Mouse (Mus musculus) left cerebral cortex, postnatal 4 days (tissue): ENCODE data around the gene Elmsan1. TPM values are rescaled to one million over a fixed set of nuclear protein-coding genes. Genes with fewer than 3 reads are reported as not detected.
"Not testable (repeated sequence)": the region's sequence is repeated elsewhere in the genome, so short reads cannot be mapped to it uniquely, and the experiment has no call there.

Experiments
- DNase-seq: peaks from one replicate; pipeline ENCODE4 v3.0.0-alpha.2; 2022
- intact Hi-C: fragments of 180-260 bp; cut with DNase I; formaldehyde crosslinking; loops from one replicate; pipeline ENCODE4 v1.15.1; 2025
- total RNA-seq, 2 experiments: library from RNA; stranded (reverse); gene quantifications; 2 replicates each; pipeline ENCODE4 v1.2.3; 2021

Elmsan1 gene
- total RNA-seq, 2 experiments from 2014 or later, result 12.9 to 14.9 TPM

DNA sequence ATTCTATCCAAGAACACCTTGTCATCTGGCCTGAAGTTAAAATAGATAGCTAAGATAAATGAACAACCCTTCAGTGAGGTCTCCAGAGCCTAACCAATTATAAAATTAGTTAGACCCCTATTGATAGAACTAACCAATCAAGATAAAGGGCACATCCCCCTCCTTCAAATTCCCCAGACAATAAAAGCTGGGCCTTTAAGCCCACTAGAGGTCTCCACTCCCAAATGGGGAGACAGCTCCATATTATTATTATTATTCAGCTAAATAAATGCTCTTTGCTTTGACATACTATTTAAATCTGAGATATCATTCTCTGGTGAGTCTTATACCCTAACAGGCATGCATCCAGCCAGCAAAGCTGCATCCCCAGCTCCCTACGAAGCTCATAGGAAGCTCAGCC, 108.8 kb downstream of the Elmsan1 start:
- no peak for DNase-seq
- intact Hi-C loops, result no loop called here

DNA sequence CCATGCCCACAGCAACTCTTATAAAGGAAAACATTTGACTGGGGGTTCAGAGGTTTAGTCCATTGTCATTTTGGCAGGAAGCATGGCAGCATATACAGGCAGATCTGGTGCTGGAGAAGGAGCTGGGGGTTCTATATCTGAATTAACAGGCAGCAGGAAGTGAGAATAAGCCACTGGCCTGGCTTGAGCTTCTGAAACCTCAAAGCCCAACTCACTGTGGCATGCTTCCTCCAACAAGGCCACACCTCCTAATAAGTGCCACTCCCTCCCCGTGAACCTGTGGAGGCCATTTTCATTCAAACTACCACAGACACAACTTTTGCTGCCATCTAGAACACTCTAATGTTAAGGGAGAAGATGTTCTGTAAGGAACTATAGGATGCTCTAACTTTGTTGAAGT, 111.0 kb downstream of the Elmsan1 start:
- DNase-seq, result no peak

DNA sequence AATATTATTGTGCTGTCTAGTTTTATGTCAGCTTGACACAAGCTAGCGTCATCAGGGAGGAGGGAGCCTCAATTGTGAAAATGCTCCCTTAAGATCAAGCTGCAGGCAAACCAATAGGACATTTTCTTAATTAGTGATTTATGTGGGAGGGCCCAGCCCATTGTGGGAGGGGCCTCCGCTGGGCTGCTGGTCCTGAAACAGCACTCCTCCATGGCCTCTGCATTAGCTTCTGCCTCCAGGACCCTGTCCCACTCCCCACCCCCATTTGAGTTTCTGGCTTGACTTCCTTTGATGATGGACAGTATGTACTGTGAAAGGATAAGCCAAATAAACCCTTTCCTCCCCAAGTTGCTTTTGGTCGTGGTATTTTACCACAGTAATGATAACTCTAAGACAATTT, 111.7 kb downstream of the Elmsan1 start:
- DNase-seq, result no peak
- intact Hi-C loops, result no loop called here

More for the DNA sequence above, 111.0 kb downstream of the Elmsan1 start:
- intact Hi-C loops, result no loop called here

DNA sequence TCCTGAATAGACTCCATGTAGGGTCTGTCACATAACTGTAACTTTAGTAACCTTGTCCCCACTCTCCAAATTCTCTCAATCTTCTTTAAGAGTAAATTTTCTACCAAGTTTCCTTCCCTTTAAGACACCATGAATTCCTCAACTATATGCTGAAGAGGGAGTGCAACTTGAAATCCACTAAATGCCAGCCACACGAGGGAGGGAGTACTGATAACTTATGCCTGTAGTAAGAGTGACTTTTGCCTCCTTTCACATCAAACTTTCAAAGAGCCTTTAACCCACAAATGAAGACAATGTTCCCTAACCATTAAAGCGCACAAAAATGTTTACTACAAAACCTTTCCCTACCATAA, 117.2 kb downstream of the Elmsan1 start:
- intact Hi-C loops, result no loop called here
- no peak for DNase-seq

DNA sequence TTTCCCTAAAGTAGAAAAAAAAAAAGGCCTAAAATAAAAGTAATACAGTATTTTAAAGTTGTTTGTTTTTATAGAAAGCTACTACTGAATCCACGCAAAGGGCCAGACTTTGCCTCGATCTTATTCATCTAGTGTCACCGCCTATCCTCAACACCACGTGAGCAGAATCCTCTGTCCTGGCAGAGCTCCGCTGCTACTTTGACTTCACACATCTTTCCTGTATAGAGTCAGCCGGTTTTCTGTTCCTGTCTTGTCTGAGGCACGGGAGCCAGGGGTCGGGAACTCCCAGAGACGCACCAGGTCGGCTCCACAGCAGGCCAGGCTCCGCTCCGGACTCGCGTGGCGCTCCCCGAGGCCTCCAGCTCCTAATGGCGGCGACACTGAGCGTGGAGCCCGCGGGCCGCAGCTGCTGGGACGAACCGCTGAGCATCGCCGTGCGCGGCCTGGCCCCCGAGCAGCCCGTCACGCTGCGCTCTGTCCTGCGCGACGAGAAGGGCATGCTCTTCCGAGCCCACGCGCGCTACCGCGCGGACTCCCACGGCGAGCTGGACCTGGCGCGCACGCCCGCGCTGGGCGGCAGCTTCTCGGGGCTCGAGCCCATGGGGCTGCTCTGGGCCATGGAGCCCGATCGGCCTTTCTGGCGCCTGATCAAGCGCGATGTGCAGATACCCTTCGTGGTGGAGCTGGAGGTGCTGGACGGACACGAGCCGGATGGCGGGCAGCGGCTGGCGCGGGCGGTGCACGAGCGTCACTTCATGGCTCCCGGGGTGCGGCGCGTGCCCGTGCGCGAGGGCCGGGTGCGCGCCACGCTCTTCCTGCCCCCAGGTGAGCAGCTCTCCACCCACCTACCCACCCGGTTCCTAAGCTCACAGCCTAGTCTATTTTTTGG, 117.8 kb downstream of the Elmsan1 start, which contains the start of gene Acot6:
Gene Acot6 (plus strand): TSS at position 51 of the 889 bp plus-strand sequence.
- DNase-seq, result peak; percentile 39
- intact Hi-C loops, result not testable (repeated sequence)

DNA sequence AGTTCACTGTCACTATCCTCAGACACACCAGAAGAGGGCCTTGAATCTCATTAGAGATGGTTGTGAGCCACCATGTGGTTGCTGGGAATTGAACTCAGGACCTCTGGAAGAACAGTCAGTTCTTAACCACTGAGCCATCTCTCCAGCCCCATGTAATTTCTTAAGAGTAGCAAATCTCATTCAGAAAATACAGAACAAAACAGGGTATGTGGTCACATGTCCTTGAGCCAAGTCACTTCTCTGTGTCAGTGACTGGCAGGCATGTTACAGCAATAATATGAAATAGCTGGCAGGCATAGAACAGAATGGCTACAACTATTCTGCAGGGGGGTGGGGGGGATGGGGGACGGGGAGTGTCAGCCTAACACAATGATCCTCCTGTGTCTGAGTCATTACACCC, 118.6 kb downstream of the Elmsan1 start:
- no peak for DNase-seq
- intact Hi-C loops, result no loop called here

DNA sequence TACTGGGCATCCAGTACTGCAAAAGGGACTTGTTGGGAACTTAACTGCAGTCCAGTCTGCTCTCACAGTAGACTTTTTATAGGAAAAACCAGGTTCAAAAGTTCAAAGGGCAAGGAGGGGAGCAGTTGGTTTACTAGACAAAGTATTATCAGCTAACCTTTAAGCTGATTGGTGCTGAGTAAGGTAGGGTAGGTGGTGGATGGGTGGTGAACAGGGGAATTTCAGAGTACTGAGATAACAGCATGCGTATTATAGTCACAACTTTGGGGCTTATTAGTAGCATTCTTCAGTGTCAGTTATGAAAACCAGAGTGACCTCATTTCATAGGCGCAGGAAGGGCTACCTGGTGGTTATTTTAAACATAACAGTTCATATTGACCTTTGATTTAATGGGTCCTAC, 119.1 kb downstream of the Elmsan1 start:
- no peak for DNase-seq
- intact Hi-C loops, result no loop called here

Other genes starting within 250 kb of the Elmsan1 start
- gene Heatr4, start 234.0 kb downstream of the Elmsan1 start, total RNA-seq, result under 1 TPM in 1 of 2 experiments, not detected in 1; 0.14 TPM
- 1 to 10 TPM; 6.6 to 6.9 TPM for gene Acot2, start 231.0 kb downstream of the Elmsan1 start, total RNA-seq
- 10 to 100 TPM; 51.5 to 51.9 TPM for gene Acot1, start 209.4 kb downstream of the Elmsan1 start, total RNA-seq
- 1 to 10 TPM; 1.8 to 2.0 TPM for gene Acot4, start 180.5 kb downstream of the Elmsan1 start, total RNA-seq
- not detected for gene Gm49366, start 179.9 kb downstream of the Elmsan1 start, total RNA-seq
- gene Acot3, start 166.7 kb downstream of the Elmsan1 start, total RNA-seq, result under 1 TPM; 0.28 to 0.99 TPM
- gene Acot5, start 149.6 kb downstream of the Elmsan1 start, total RNA-seq, result under 1 TPM; 0.44 to 0.52 TPM
- 1 to 10 TPM; 3.1 to 3.5 TPM for gene Acot6, start 118.2 kb downstream of the Elmsan1 start, total RNA-seq
- 10 to 100 TPM; 61.8 to 73.1 TPM for gene Dnal1, start 104.5 kb downstream of the Elmsan1 start, total RNA-seq
- gene Pnma1, start 70.4 kb downstream of the Elmsan1 start, total RNA-seq, result 10 to 100 TPM; 11.0 to 11.1 TPM
- 10 to 100 TPM; 19.1 to 20.5 TPM for gene Ptgr2, start 66.4 kb upstream of the Elmsan1 start, total RNA-seq
- 10 to 100 TPM; 46.4 to 56.3 TPM for gene Zfp410, start 98.0 kb upstream of the Elmsan1 start, total RNA-seq
- gene Coq6, start 142.8 kb upstream of the Elmsan1 start, total RNA-seq, result 10 to 100 TPM; 23.9 to 28.0 TPM
- 10 to 100 TPM; 11.8 to 12.3 TPM for gene Fam161b, start 143.0 kb upstream of the Elmsan1 start, total RNA-seq
- gene Entpd5, start 190.1 kb upstream of the Elmsan1 start, total RNA-seq, result 10 to 100 TPM; 15.8 to 17.0 TPM
- 1 to 10 TPM; 6.1 to 8.7 TPM for gene Bbof1, start 190.2 kb upstream of the Elmsan1 start, total RNA-seq
- 10 to 100 TPM; 11.3 TPM for gene Rnf113a2, start 198.3 kb upstream of the Elmsan1 start, total RNA-seq
- gene Aldh6a1, start 232.1 kb upstream of the Elmsan1 start, total RNA-seq, result 10 to 100 TPM; 25.9 to 26.2 TPM
- gene Lin52, start 232.5 kb upstream of the Elmsan1 start, total RNA-seq, result 10 to 100 TPM; 12.7 to 15.0 TPM